Mouse (Mus musculus) layer of hippocampus, postnatal 10 days (tissue): ENCODE measurements around the gene Ptov1. TPM values are rescaled to one million over a fixed set of nuclear protein-coding genes. Genes with fewer than 3 reads are reported as not detected.
"Not testable (repeated sequence)": the region's sequence is repeated elsewhere in the genome, so short reads cannot be mapped to it uniquely, and the experiment has no call there.

Source experiments
- DNase-seq, 2 experiments: peaks; one replicate each; pipeline ENCODE4 v3.0.0; 2021; ENCODE audit warnings: low spot score in 2 of 2
- total RNA-seq, 2 experiments: library from RNA; stranded (reverse); gene quantifications; 2 replicates each; pipeline ENCODE4 v1.2.3; 2021

Gene Ptov1
- total RNA-seq, 2 experiments from 2014 or later: 278 to 304 TPM

- DNase-seq: no peak
Measured at GRCm38 (mm10) chr7:44890180-44890579, 20.6 kb upstream of the Ptov1 start.

- DNase-seq: no peak
Measured at GRCm38 (mm10) chr7:44888256-44889105, 18.9 kb upstream of the Ptov1 start.

DNA sequence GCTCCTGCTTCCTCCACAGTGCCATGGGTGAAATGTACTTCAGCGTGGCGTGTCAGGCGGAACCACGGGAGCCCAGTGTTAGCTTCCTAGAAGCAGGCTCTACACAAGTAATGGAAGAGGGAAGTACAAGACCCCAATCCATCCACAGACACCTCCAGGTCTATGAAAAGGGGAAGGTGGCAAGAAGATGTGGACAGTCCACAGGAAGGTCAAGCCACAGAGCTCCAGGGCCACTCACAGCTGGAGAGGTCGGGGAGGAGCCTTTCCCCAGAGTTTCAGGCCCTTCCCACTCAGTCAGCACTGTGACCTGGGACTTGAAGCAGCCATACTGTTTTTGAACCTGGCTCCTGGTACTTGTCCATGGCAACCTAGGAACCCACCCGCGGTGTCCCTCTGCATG, 17.4 kb upstream of the Ptov1 start:
- no peak for DNase-seq

- no peak for DNase-seq
Measured at GRCm38 (mm10) chr7:44884637-44885036, 15.0 kb upstream of the Ptov1 start.

GRCm38 (mm10) chr7:44883036-44883435, 13.4 kb upstream of the Ptov1 start:
- DNase-seq: no peak

- no peak for DNase-seq
Measured at GRCm38 (mm10) chr7:44877833-44878232, 8.2 kb upstream of the Ptov1 start.

DNA sequence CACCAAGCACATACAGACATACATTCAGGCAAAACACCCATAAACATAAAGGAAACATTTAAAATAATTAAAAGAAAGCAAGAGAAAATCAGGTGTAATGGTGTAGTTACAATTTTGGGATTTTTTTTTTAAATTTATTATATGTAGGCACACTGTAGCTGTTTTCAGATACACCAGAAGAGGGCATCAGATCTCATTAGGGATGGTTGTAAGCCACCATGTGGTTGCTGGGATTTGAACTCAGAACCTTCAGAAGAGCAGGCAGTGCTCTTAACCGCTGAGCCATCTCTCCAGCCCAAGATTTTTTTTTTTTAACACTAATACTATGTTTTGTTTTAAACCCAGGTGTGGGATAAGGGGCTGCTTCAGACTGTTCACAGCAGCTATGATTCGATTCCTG, 2.2 kb upstream of the Ptov1 start:
- not testable (repeated sequence) for DNase-seq

DNA sequence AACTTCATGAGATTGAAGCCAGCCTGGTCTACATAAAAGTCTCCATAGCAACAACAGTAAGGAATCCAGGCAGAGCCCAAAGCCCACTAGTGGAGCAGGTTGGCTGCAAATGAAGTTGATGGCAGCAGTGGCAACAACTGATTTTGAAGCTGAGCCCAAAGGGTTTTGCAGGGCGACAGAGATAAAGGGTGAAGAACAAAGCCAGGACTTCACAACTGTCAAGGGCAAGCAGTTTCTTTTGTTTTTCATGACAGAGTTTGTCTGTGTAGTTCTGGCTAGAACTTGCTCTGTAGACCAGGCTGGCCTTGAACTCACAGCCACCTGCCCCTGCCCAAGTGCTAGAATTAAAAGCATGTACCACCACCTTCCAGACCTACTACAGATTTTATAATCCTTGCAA, 1.6 kb upstream of the Ptov1 start:
- no peak for DNase-seq

- no peak for DNase-seq
Measured at GRCm38 (mm10) chr7:44870614-44871013, 1.0 kb upstream of the Ptov1 start.

GRCm38 (mm10) chr7:44868919-44869696, 480 bp downstream of the Ptov1 start:
- peak; percentile 63 to 73 for DNase-seq

DNA sequence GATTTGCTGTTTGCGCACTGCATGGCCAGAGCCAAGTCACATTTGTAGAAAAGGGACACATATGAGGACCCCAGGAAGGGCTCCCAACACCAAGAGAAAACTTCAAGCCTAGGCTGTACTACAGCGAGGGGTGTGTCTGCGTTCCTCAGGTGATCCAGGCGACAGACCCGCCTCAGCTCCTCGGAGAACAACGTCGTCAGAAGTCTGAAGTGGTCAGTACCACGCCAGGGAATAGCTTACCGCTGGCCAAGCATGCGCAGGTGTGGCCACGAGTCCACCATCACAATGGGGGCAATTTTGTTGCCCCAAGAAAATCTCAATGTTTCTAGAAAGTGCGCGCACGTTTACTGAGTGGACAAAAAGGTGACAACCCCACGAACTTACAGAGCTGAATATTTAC, 1.1 kb downstream of the Ptov1 start:
- DNase-seq: no peak

GRCm38 (mm10) chr7:44867802-44868201, 1.8 kb downstream of the Ptov1 start:
- DNase-seq: no peak

DNA sequence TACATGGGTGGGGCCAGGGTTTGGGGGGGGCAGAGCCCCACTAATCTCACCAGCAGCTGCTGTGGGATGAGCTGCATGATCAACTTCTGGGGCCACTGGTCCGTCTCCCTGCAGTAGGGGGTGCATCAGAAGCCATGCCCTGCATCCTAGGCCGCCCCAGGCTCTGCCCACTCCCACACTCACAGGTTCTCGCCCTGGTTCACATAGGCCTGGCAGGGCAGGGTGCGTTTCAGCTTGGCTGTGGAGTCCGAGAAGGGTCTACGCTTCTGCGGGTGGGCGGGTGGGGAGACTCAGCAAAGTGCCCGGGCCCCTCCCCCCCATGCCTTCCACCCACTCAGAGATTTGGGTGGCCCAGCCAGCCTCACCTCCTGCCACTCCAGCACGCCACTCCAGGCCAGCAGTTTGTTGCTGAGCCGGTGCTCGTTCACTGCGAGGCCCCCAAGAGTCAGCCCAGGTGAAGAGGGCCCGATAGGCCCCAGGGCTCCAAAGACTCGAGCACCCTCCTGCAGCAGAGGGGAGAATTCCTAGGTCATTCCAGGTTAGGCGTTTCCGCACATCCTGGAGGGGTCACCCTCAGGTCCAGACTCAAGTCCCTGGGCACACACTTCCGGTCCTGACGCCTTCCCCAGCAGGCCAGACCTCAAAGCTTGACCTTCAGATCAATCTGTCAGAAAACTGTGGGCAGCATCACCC, 2.4 kb downstream of the Ptov1 start:
- DNase-seq: no peak

GRCm38 (mm10) chr7:44866276-44867009, 3.1 kb downstream of the Ptov1 start:
- DNase-seq: peak in 1 of 2 experiments; percentile 47

DNA sequence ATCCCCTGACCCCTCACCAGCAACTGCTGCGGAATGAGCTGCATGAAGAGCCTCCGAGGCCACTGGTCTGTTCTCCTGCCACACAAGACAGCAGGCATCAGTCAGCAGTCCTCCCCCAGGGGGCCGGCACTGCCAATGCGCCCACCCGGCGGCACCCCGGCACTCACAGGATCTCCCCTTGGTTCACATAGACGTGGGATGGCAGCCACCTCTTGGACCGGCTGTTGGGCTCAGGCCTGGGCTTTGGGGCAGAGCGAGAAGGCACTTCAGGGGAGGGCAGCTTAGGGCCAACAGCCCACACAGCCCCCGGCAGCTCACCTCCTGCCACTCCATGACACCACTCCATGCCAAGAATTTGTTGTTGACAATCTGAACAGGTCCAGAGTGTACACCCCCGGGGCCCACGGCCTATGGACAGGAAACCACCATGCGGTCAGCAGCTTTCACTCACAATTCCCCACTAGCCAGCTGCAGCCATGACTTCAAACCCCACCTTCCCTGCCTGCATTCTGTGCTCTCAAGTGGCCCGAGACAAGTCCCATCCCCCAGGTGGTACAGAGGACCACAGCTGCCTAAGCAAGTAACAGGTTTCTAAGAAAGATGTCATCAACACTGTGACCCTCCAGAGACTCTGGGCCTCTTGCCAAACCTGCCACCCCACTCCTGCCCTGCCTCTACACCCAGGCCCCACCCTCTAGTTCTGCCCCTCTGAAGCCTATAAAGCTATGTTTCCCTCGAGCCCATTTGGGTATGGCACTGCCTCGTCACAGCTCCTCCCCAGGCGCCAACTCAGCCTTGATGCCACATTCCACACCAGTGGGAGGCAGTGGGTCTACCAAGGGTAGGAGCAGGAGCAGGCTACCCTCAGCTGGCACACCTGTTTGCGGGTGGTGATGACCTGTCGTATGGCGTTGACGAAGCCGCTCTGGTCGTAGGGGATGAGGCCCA, 4.7 kb downstream of the Ptov1 start:
- DNase-seq: no peak

GRCm38 (mm10) chr7:44863982-44864494, 5.5 kb downstream of the Ptov1 start:
- DNase-seq: no peak

DNA sequence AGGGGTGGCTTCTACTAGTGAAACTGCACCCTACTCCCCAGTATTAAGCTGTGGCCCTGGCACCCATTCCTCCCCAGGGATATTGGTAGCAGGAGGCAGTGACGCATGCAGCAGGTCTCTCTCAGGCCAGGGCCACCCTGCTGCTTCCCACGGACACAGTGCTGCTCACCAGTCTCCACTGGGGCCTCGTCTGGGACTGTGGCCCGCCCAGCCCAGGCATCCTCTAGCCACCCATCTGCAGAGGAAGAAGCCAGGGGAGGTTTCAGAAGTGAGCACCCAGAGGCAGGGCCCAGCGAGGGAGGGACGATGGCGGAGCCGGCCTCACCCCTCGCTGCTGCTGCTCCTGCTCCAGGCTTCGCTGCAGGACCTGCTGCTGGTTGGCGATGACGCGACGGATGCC, 6.4 kb downstream of the Ptov1 start:
- DNase-seq: no peak

- DNase-seq: peak in 1 of 2 experiments; percentile 28
Measured at GRCm38 (mm10) chr7:44862434-44862833, 7.2 kb downstream of the Ptov1 start.

DNA sequence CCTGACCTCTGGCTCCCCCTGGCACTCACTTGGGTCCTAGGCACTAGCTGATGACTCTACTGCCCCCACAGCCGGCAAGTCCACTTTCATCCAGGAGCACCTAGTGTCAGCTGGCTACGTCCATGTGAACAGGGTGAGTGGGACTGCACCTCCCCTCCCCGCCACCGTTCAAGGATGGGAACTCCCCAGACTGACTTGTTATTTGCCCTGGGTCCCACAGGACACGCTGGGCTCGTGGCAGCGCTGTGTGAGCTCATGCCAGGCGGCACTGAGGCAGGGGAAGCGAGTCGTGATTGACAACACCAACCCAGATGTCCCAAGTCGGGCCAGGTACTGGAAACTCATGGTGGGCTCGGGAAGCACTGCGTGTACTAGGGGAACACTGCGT, 8.2 kb downstream of the Ptov1 start:
- DNase-seq: no peak
